Comparison of ENCODE assay signal across 8 mouse cellular contexts in the genomic region with DNA sequence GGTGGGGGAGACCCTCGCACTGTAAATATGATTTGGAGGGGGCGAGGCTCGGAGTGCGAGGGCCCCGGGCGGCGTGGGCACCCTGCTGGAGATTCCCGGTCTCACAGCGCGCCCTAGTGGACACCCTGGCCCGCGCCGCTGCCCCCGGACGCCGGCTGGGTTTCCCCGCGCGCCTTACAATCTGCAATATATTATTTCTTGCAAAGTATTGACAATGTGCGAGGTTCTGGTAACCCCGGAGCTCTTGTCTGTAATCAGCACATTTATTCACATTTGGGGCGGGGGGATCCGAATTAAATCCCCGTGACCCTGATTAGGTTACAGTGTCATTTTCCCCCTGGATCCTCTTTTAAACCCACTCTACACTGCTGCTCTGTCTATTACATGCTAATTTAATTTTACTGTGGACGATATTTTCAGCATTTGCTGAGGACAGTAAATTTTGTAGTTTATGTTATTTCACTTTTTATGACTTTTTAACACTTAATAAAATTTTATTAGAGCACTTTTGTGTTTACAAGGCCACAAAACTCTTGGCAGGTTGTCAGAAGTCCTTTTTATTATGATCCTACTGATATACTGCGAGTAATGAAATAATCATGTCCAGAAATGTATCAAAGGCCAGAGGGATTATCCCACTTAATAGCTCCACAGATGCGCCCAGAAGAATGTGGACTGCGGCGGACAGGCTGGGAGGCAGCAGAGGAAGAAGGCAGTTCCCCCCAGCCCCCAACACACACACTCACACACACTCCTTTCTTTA.
DNase-seq lines count a peak whose midpoint lies in the region; ATAC-seq and TF ChIP-seq lines count a peak whose summit lies in the region.

No protein-coding gene starts in this region.

- TF ChIP-seq RAD21 in CH12.LX (IDR thresholded peaks at IDR 0.05; ENCODE audit: low read depth, low read length): peak; percentile 65

- peak; percentile 36; the same call in 1 of the 2 replicates for ATAC-seq in forebrain, embryonic 12.5 days (ENCODE audit: low FRiP score)
- ATAC-seq in liver, postnatal 0 days: no peak

- no peaks in the 10 kb centered on the region for H3K36me3 ChIP-seq in CH12.LX (replicated peaks in 1 of 2; ENCODE audit: control insufficient read depth in 1 of 2, insufficient read depth in 1 of 2, low read length in 1 of 2)
- no peaks in the 10 kb centered on the region for H3K36me3 ChIP-seq in forebrain, embryonic 12.5 days (replicated peaks)
- H3K36me3 ChIP-seq in liver, postnatal 0 days (replicated peaks; ENCODE audit: insufficient read depth, low read length): no peaks in the 10 kb centered on the region

- no peak overlapping the region for H3K27ac ChIP-seq in CH12.LX (ENCODE audit: insufficient read depth, low read depth)
- H3K27ac ChIP-seq in bone marrow macrophage, adult 2 months (ENCODE audit: insufficient read depth, low read depth, low read length): no peak overlapping the region
- no peak overlapping the region for H3K27ac ChIP-seq in forebrain, embryonic 12.5 days
- no peak overlapping the region for H3K27ac ChIP-seq in liver, postnatal 0 days (ENCODE audit: low read depth)
- H3K27ac ChIP-seq in olfactory bulb, adult 2 months (ENCODE audit: insufficient read depth, low read depth, low read length): no peak overlapping the region

- no peak for TF ChIP-seq POLR2A in CH12.LX (IDR thresholded peaks at IDR 0.05; ENCODE audit: low read depth, low read length)
- TF ChIP-seq POLR2A in bone marrow macrophage, adult 2 months (IDR thresholded peaks at IDR 0.05; ENCODE audit: borderline replicate concordance, low read depth, low read length): no peak
- no peak for TF ChIP-seq POLR2A in olfactory bulb, adult 2 months (IDR thresholded peaks at IDR 0.05; ENCODE audit: insufficient read depth, low read depth, low read length)

- no peaks in the 10 kb centered on the region for H3K4me1 ChIP-seq in CH12.LX (ENCODE audit: control insufficient read depth in 1 of 2, insufficient read depth in 2 of 2)
- no peaks in the 10 kb centered on the region for H3K4me1 ChIP-seq in bone marrow macrophage, adult 2 months (ENCODE audit: control insufficient read depth, insufficient read depth, low read length)
- peaks cover 11% of the 10 kb centered on the region for H3K4me1 ChIP-seq in forebrain, embryonic 12.5 days
- 0 out of 2 replicates have a peak, but pooled peaks cover 3% of the 10 kb centered on the region for H3K4me1 ChIP-seq in liver, postnatal 0 days (ENCODE audit: insufficient read depth)
- peaks cover 5% of the 10 kb centered on the region for H3K4me1 ChIP-seq in olfactory bulb, adult 2 months (ENCODE audit: control insufficient read depth, insufficient read depth, low read length)

- H3K4me3 ChIP-seq in CH12.LX (replicated peaks in 1 of 3; ENCODE audit: low read depth in 2 of 3, low read length in 2 of 3, poor library complexity in 1 of 3): no peak overlapping the region
- H3K4me3 ChIP-seq in bone marrow macrophage, adult 2 months (ENCODE audit: insufficient read depth, low read length): peak overlapping the region; percentile 28; the same call in 1 of the 2 replicates
- H3K4me3 ChIP-seq in forebrain, embryonic 12.5 days (replicated peaks): peak overlapping the region; percentile 35
- H3K4me3 ChIP-seq in liver, postnatal 0 days (ENCODE audit: low read depth, low read length): peak overlapping the region; percentile 34
- H3K4me3 ChIP-seq in olfactory bulb, adult 2 months (ENCODE audit: insufficient read depth, low read depth, low read length): peak overlapping the region; percentile 45

- WGBS in forebrain, embryonic 12.5 days: 3% methylated on average over 29 of the region's 29 CpGs
- 6% methylated on average over 29 of the region's 29 CpGs for WGBS in liver, postnatal 0 days (ENCODE audit: insufficient replicate concordance)
- WGBS in olfactory bulb, adult 2 months: 9% methylated on average over 29 of the region's 29 CpGs

- peak in 1 of 2 experiments; percentile 75; a peak in 2 of 4 replicates for TF ChIP-seq CTCF in CH12.LX (conservative IDR thresholded peaks at IDR 0.05 in 1 of 2, IDR thresholded peaks at IDR 0.05 in 1 of 2; ENCODE audit: low read depth in 2 of 2, low read length in 2 of 2)
- TF ChIP-seq CTCF in bone marrow macrophage, adult 2 months (IDR thresholded peaks at IDR 0.05; ENCODE audit: low read depth, low read length): peak; percentile 36; the same call in 1 of the 2 replicates
- TF ChIP-seq CTCF in liver, postnatal 0 days (IDR thresholded peaks at IDR 0.05; ENCODE audit: low read depth): peak; percentile 65
- peak; percentile 88 for TF ChIP-seq CTCF in olfactory bulb, adult 2 months (IDR thresholded peaks at IDR 0.05; ENCODE audit: insufficient read depth, low read depth, low read length)

- in situ Hi-C loops in CH12.LX (cut with MboI; ENCODE audit: low pct_ligation_motif_present, low pct_unique_long_range_greater_than_20kb, low sequenced_read_pairs): no loop called here

- peak overlapping the region; percentile 47 for H3K4me2 ChIP-seq in CH12.LX (ENCODE audit: insufficient read depth, low read depth, poor library complexity, severe bottlenecking)
- H3K4me2 ChIP-seq in forebrain, embryonic 12.5 days: peak overlapping the region; percentile 66
- H3K4me2 ChIP-seq in liver, postnatal 0 days (ENCODE audit: low read depth, low read length): peak overlapping the region; percentile 58

- intact Hi-C loops in heart, postnatal 10 days (cut with DNase I): loop anchor here (1.0 to 5.0 kb wide), 6 partner anchors 76 to 451 kb away; no protein-coding TSS in a partner anchor

- no peak for TF ChIP-seq EP300 in CH12.LX (IDR thresholded peaks at IDR 0.05; ENCODE audit: low read length)
- no peak for TF ChIP-seq EP300 in liver, postnatal 0 days (IDR thresholded peaks at IDR 0.05; ENCODE audit: low read depth)

- no peaks in the 10 kb centered on the region for H3K9me3 ChIP-seq in CH12.LX (replicated peaks; ENCODE audit: low read length)
- no peaks in the 10 kb centered on the region for H3K9me3 ChIP-seq in forebrain, embryonic 12.5 days
- no peaks in the 10 kb centered on the region for H3K9me3 ChIP-seq in liver, postnatal 0 days (ENCODE audit: low read length)

- H3K9ac ChIP-seq in CH12.LX (ENCODE audit: insufficient read depth, low read depth): no peak overlapping the region
- H3K9ac ChIP-seq in forebrain, embryonic 12.5 days: 0 out of 2 replicates have a peak overlapping the region, but pooled peaks have one; percentile 29
- H3K9ac ChIP-seq in liver, postnatal 0 days (replicated peaks): no peak overlapping the region

- no peaks in the 10 kb centered on the region for H3K27me3 ChIP-seq in CH12.LX (replicated peaks)
- peaks cover 74% of the 10 kb centered on the region for H3K27me3 ChIP-seq in forebrain, embryonic 12.5 days
- peaks cover 51% of the 10 kb centered on the region for H3K27me3 ChIP-seq in liver, postnatal 0 days (ENCODE audit: insufficient read depth, low read length)

- dilution Hi-C loops in CH12.LX (cut with MboI; ENCODE audit: extremely low pct_ligation_motif_present, extremely low pct_unique_long_range_greater_than_20kb, low sequenced_read_pairs): no loop called here

- DNase-seq in CH12.LX (ENCODE audit: extremely low read depth): peak; percentile 9
- peak; percentile 72 to 84 for DNase-seq in heart, postnatal 10 days
- DNase-seq in kidney, postnatal 36 days: peak; percentile 70 to 90
- peak; percentile 59 for DNase-seq in liver, postnatal 0 days
- DNase-seq in urinary bladder, adult 18-20 months (ENCODE audit: low spot score in 2 of 2): peak; percentile 29 to 71

- H3K79me2 ChIP-seq in CH12.LX (replicated peaks; ENCODE audit: control insufficient read depth, extremely low read depth, insufficient read depth, poor library complexity, severe bottlenecking): no peaks in the 10 kb centered on the region

TF ChIP-seq in CH12.LX, 34 proteins besides CTCF, POLR2A, EP300 and RAD21:
- TF ChIP-seq MAX (IDR thresholded peaks at IDR 0.05; ENCODE audit: low read length) (no peak), GABPA (IDR thresholded peaks at IDR 0.05; ENCODE audit: insufficient replicate concordance, low read depth, low read length) (no peak), IRF4 (IDR thresholded peaks at IDR 0.05; ENCODE audit: low read depth, low read length) (0 out of 2 replicates have a peak, but pooled peaks have one; percentile 45), CHD2 (IDR thresholded peaks at IDR 0.05; ENCODE audit: low read length) (no peak), CHD1 (IDR thresholded peaks at IDR 0.05; ENCODE audit: low read depth, low read length) (no peak), NELFE (IDR thresholded peaks at IDR 0.05; ENCODE audit: low read depth, low read length) (no peak), E2F4 (IDR thresholded peaks at IDR 0.05; ENCODE audit: insufficient replicate concordance, low read depth, low read length) (no peak), HCFC1 (IDR thresholded peaks at IDR 0.05; ENCODE audit: low read depth, low read length) (no peak), MXI1 (IDR thresholded peaks at IDR 0.05; ENCODE audit: low read depth, low read length) (no peak), SMC3 (IDR thresholded peaks at IDR 0.05; ENCODE audit: low read depth, low read length) (peak; percentile 66), UBTF (IDR thresholded peaks at IDR 0.05; ENCODE audit: low read depth, low read length) (no peak)

Comparison
In these comparisons a context has a peak if more than half of its experiments do, and no peak if none do; other contexts are left out.
1. DNase-seq: peak in every context shown above with its lines; median percentile 80 in kidney, postnatal 36 days; 78 in heart, postnatal 10 days; 59 in liver, postnatal 0 days; 50 in urinary bladder, adult 18-20 months; 9 in CH12.LX.
2. H3K4me3 ChIP-seq: peak in bone marrow macrophage, adult 2 months (single experiment), forebrain, embryonic 12.5 days (single experiment), liver, postnatal 0 days (single experiment) and olfactory bulb, adult 2 months (single experiment); none in CH12.LX (0 of 3).
3. Peak in every context shown above with its lines, with median percentiles within 50 percentile points of each other: H3K4me2 ChIP-seq.